In genomic region chr8:46385806-46386205, GRCm38 (mm10) we compare ENCODE assay signal across 23 mouse cellular contexts.
DNase-seq lines count a peak whose midpoint lies in the region; ATAC-seq lines count a peak whose summit lies in the region.
"Had no signal": no experiment of that assay in that cellular context is flagged by ENCODE, and none has a peak within 500 bp of the region (broad histone marks: within the 10 kb centered on the region; RNA-seq: fewer than 3 reads in every experiment).

No protein-coding gene starts in this region.

- peak; percentile 68 for DNase-seq in heart, adult 11 months
- DNase-seq in heart, embryonic 10.5 days (ENCODE audit: low spot score), result no peak
- no peak for DNase-seq in layer of hippocampus, postnatal 10 days (ENCODE audit: low spot score in 2 of 2)
- DNase-seq in limb, embryonic 10.5 days (ENCODE audit: low spot score), result no peak
- DNase-seq: cerebellum, adult 11 months; cerebellum, adult 9-11 months; gastrocnemius, postnatal 10 days; lung, postnatal 10 days; thymus, adult 2 months had no signal

- ATAC-seq in liver, embryonic 15.5 days (ENCODE audit: insufficient read depth), result no peak
- no peak for ATAC-seq in liver, embryonic 12.5 days
- ATAC-seq: CD4-positive, CD25-positive, alpha-beta regulatory T cell, adult 4 months; forebrain, embryonic 16.5 days; inflammation-experienced regulatory T-cells, adult 6 months had no signal

- no peak overlapping the region for H3K4me3 ChIP-seq in heart, embryonic 10.5 days
- no peak overlapping the region for H3K4me3 ChIP-seq in liver, embryonic 15.5 days (replicated peaks)
- H3K4me3 ChIP-seq in liver, embryonic 12.5 days, result no peak overlapping the region
- H3K4me3 ChIP-seq in brown adipose tissue, adult 24 weeks (ENCODE audit: insufficient read depth, low read depth, low read length), result no peak overlapping the region
- no peak overlapping the region for H3K4me3 ChIP-seq in limb, embryonic 10.5 days
- H3K4me3 ChIP-seq: embryonic facial prominence, embryonic 15.5 days; forebrain, embryonic 10.5 days; heart, adult 2 months; kidney, embryonic 15.5 days; megakaryocyte, embryonic 14.5 days; midbrain, embryonic 13.5 days had no signal

- H3K27ac ChIP-seq in heart, embryonic 10.5 days, result no peak overlapping the region
- peak overlapping the region; percentile 62 for H3K27ac ChIP-seq in liver, embryonic 15.5 days (replicated peaks)
- no peak overlapping the region for H3K27ac ChIP-seq in liver, embryonic 12.5 days
- peak overlapping the region; percentile 96 for H3K27ac ChIP-seq in brown adipose tissue, adult 24 weeks (replicated peaks; ENCODE audit: low read depth, low read length)
- H3K27ac ChIP-seq in limb, embryonic 10.5 days, result no peak overlapping the region
- H3K27ac ChIP-seq: embryonic facial prominence, embryonic 15.5 days; forebrain, embryonic 10.5 days; heart, adult 2 months; hindbrain, embryonic 14.5 days; liver, embryonic 14.5 days; midbrain, embryonic 13.5 days had no signal

- WGBS in heart, embryonic 10.5 days, result 80% methylated on average over 6 of the region's 6 CpGs
- 63% methylated on average over 6 of the region's 6 CpGs for WGBS in liver, embryonic 15.5 days (ENCODE audit: insufficient replicate concordance)
- WGBS in liver, embryonic 12.5 days (ENCODE audit: insufficient replicate concordance), result 76% methylated on average over 6 of the region's 6 CpGs
- WGBS in limb, embryonic 10.5 days, result 93% methylated on average over 6 of the region's 6 CpGs

- H3K27me3 ChIP-seq in heart, embryonic 10.5 days (ENCODE audit: insufficient read depth, poor library complexity, severe bottlenecking), result no peaks in the 10 kb centered on the region
- no peaks in the 10 kb centered on the region for H3K27me3 ChIP-seq in liver, embryonic 15.5 days
- no peaks in the 10 kb centered on the region for H3K27me3 ChIP-seq in liver, embryonic 12.5 days (replicated peaks)
- no peaks in the 10 kb centered on the region for H3K27me3 ChIP-seq in limb, embryonic 10.5 days (ENCODE audit: low read depth, poor library complexity, severe bottlenecking)
- H3K27me3 ChIP-seq: embryonic facial prominence, embryonic 15.5 days; kidney, embryonic 15.5 days; megakaryocyte, embryonic 14.5 days; midbrain, embryonic 13.5 days had no signal

- H3K36me3 ChIP-seq in heart, embryonic 10.5 days, result no peaks in the 10 kb centered on the region
- H3K36me3 ChIP-seq in liver, embryonic 15.5 days (replicated peaks), result no peaks in the 10 kb centered on the region
- H3K36me3 ChIP-seq in liver, embryonic 12.5 days, result no peaks in the 10 kb centered on the region
- no peaks in the 10 kb centered on the region for H3K36me3 ChIP-seq in limb, embryonic 10.5 days
- H3K36me3 ChIP-seq: embryonic facial prominence, embryonic 15.5 days; forebrain, embryonic 10.5 days; kidney, embryonic 15.5 days; midbrain, embryonic 13.5 days had no signal

- H3K4me1 ChIP-seq in heart, embryonic 10.5 days, result no peaks in the 10 kb centered on the region
- H3K4me1 ChIP-seq in liver, embryonic 15.5 days (replicated peaks), result peaks cover 3% of the 10 kb centered on the region
- no peaks in the 10 kb centered on the region for H3K4me1 ChIP-seq in liver, embryonic 12.5 days
- H3K4me1 ChIP-seq in brown adipose tissue, adult 24 weeks (ENCODE audit: control insufficient read depth, insufficient read depth, insufficient read length, low read length), result peaks cover 20% of the 10 kb centered on the region
- H3K4me1 ChIP-seq in limb, embryonic 10.5 days, result no peaks in the 10 kb centered on the region
- H3K4me1 ChIP-seq: embryonic facial prominence, embryonic 15.5 days; forebrain, embryonic 10.5 days; kidney, embryonic 15.5 days; megakaryocyte, embryonic 14.5 days; midbrain, embryonic 13.5 days had no signal

- no peak overlapping the region for H3K4me2 ChIP-seq in liver, embryonic 15.5 days
- H3K4me2 ChIP-seq in liver, embryonic 12.5 days, result no peak overlapping the region
- H3K4me2 ChIP-seq: embryonic facial prominence, embryonic 15.5 days; hindbrain, embryonic 14.5 days; kidney, embryonic 15.5 days; midbrain, embryonic 13.5 days had no signal

- no peaks in the 10 kb centered on the region for H3K9me3 ChIP-seq in heart, embryonic 10.5 days
- no peaks in the 10 kb centered on the region for H3K9me3 ChIP-seq in liver, embryonic 15.5 days (replicated peaks)
- no peaks in the 10 kb centered on the region for H3K9me3 ChIP-seq in liver, embryonic 12.5 days (replicated peaks)
- H3K9me3 ChIP-seq in limb, embryonic 10.5 days (replicated peaks), result no peaks in the 10 kb centered on the region
- H3K9me3 ChIP-seq: embryonic facial prominence, embryonic 15.5 days; forebrain, embryonic 10.5 days; kidney, embryonic 15.5 days; midbrain, embryonic 13.5 days had no signal

- no peak overlapping the region for H3K9ac ChIP-seq in liver, embryonic 15.5 days
- H3K9ac ChIP-seq in liver, embryonic 12.5 days, result no peak overlapping the region
- H3K9ac ChIP-seq: embryonic facial prominence, embryonic 15.5 days; hindbrain, embryonic 14.5 days; kidney, embryonic 15.5 days; liver, embryonic 14.5 days; midbrain, embryonic 13.5 days had no signal

Comparison
In these comparisons a context has a peak if more than half of its experiments do, and no peak if none do; other contexts are left out.
1. H3K27ac ChIP-seq: peak in liver, embryonic 15.5 days (single experiment) and brown adipose tissue, adult 24 weeks (single experiment); none in heart, embryonic 10.5 days (single experiment), liver, embryonic 12.5 days (single experiment) and limb, embryonic 10.5 days (single experiment).